Comparison of ENCODE assay signal across 22 mouse cellular contexts in genomic region chr2:28409566-28409965, GRCm38 (mm10). TPM values are rescaled to one million over a fixed set of nuclear protein-coding genes. Genes with fewer than 3 reads are reported as not detected.
DNase-seq lines count a peak whose midpoint lies in the region; ATAC-seq and TF ChIP-seq lines count a peak whose summit lies in the region.
"Had no signal": no experiment of that assay in that cellular context is flagged by ENCODE, and none has a peak within 500 bp of the region (broad histone marks: within the 10 kb centered on the region; RNA-seq: fewer than 3 reads in every experiment).

No protein-coding gene starts in this region.

- no peak overlapping the region for H3K4me2 ChIP-seq in forebrain, postnatal 0 days (ENCODE audit: low read depth)
- H3K4me2 ChIP-seq in forebrain, embryonic 11.5 days (ENCODE audit: low read depth, low read length, severe bottlenecking): no peak overlapping the region
- no peak overlapping the region for H3K4me2 ChIP-seq in midbrain, embryonic 15.5 days
- no peak overlapping the region for H3K4me2 ChIP-seq in midbrain, embryonic 11.5 days
- no peak overlapping the region for H3K4me2 ChIP-seq in hindbrain, embryonic 15.5 days
- H3K4me2 ChIP-seq: limb, embryonic 12.5 days; liver, embryonic 11.5 days had no signal

- H3K4me1 ChIP-seq in forebrain, postnatal 0 days (ENCODE audit: insufficient read depth): peaks cover 9% of the 10 kb centered on the region
- no peaks in the 10 kb centered on the region; the same call in 1 of the 2 replicates for H3K4me1 ChIP-seq in forebrain, embryonic 11.5 days (replicated peaks; ENCODE audit: control insufficient read depth, insufficient read depth, low read length)
- H3K4me1 ChIP-seq in midbrain, embryonic 15.5 days: peaks cover 11% of the 10 kb centered on the region
- no peaks in the 10 kb centered on the region for H3K4me1 ChIP-seq in midbrain, embryonic 11.5 days (ENCODE audit: control insufficient read depth, insufficient read depth, low read length)
- peaks cover 14% of the 10 kb centered on the region for H3K4me1 ChIP-seq in hindbrain, embryonic 15.5 days (replicated peaks)

- H3K27ac ChIP-seq in forebrain, postnatal 0 days (ENCODE audit: low read depth, low read length): peak overlapping the region; percentile 40; the same call in 1 of the 2 replicates
- H3K27ac ChIP-seq in forebrain, embryonic 11.5 days (ENCODE audit: low read depth, low read length): no peak overlapping the region
- H3K27ac ChIP-seq in midbrain, embryonic 15.5 days: peak overlapping the region; percentile 41
- no peak overlapping the region for H3K27ac ChIP-seq in midbrain, embryonic 11.5 days (ENCODE audit: low read depth, low read length)
- no peak overlapping the region; the same call in 1 of the 2 replicates for H3K27ac ChIP-seq in hindbrain, embryonic 15.5 days (replicated peaks)
- H3K27ac ChIP-seq: gastrocnemius, adult 2 months; limb, embryonic 12.5 days had no signal

- DNase-seq in forebrain, postnatal 0 days: peak; percentile 46
- DNase-seq in forebrain, embryonic 11.5 days (ENCODE audit: low spot score): no peak
- no peak for DNase-seq in midbrain, embryonic 11.5 days (ENCODE audit: low spot score, missing footprints)
- peak; percentile 72 for DNase-seq in retina, embryonic 14.5 days (ENCODE audit: low spot score)
- DNase-seq in adrenal gland, adult (ENCODE audit: inconsistent age in 2 of 2, low spot score in 1 of 2): no peak
- DNase-seq: cerebellum, adult 11-12 months; gastrocnemius, adult 2 months; kidney, adult 8-10 months; kidney, postnatal 10 days; liver, postnatal 0 days; lung, postnatal 10 days; right cerebral cortex, adult 18-20 months; right cerebral cortex, postnatal 4 days; thymus, postnatal 14 days had no signal

- no peak overlapping the region for H3K4me3 ChIP-seq in forebrain, postnatal 0 days (ENCODE audit: low read depth, low read length)
- no peak overlapping the region for H3K4me3 ChIP-seq in forebrain, embryonic 11.5 days (ENCODE audit: low read depth, low read length)
- no peak overlapping the region for H3K4me3 ChIP-seq in midbrain, embryonic 15.5 days
- no peak overlapping the region for H3K4me3 ChIP-seq in midbrain, embryonic 11.5 days (ENCODE audit: low read depth, low read length)
- H3K4me3 ChIP-seq in hindbrain, embryonic 15.5 days: no peak overlapping the region
- H3K4me3 ChIP-seq: gastrocnemius, adult 2 months; limb, embryonic 12.5 days had no signal

- H3K27me3 ChIP-seq in forebrain, postnatal 0 days (ENCODE audit: insufficient read depth, low read length): no peaks in the 10 kb centered on the region
- H3K27me3 ChIP-seq in forebrain, embryonic 11.5 days (ENCODE audit: control insufficient read depth, insufficient read depth, low read length): no peaks in the 10 kb centered on the region
- H3K27me3 ChIP-seq in midbrain, embryonic 15.5 days (replicated peaks): no peaks in the 10 kb centered on the region
- no peaks in the 10 kb centered on the region; the same call in 1 of the 2 replicates for H3K27me3 ChIP-seq in midbrain, embryonic 11.5 days (ENCODE audit: control insufficient read depth, insufficient read depth, low read length)
- H3K27me3 ChIP-seq in hindbrain, embryonic 15.5 days: no peaks in the 10 kb centered on the region
- H3K27me3 ChIP-seq: limb, embryonic 12.5 days had no signal

- H3K9ac ChIP-seq in forebrain, postnatal 0 days: no peak overlapping the region
- no peak overlapping the region for H3K9ac ChIP-seq in forebrain, embryonic 11.5 days (ENCODE audit: low read length)
- no peak overlapping the region for H3K9ac ChIP-seq in midbrain, embryonic 15.5 days
- H3K9ac ChIP-seq in midbrain, embryonic 11.5 days (ENCODE audit: low read length): no peak overlapping the region
- H3K9ac ChIP-seq in hindbrain, embryonic 15.5 days: no peak overlapping the region
- H3K9ac ChIP-seq: limb, embryonic 12.5 days; liver, postnatal 0 days had no signal

- ATAC-seq in forebrain, postnatal 0 days: peak; percentile 45; the same call in 1 of the 2 replicates
- ATAC-seq in forebrain, embryonic 11.5 days (replicated peaks; ENCODE audit: low FRiP score): no peak
- ATAC-seq in midbrain, embryonic 15.5 days (replicated peaks): no peak; the same call in 1 of the 2 replicates
- ATAC-seq in midbrain, embryonic 11.5 days (ENCODE audit: low FRiP score): no peak
- 0 out of 2 replicates have a peak, but pooled peaks have one; percentile 54 for ATAC-seq in hindbrain, embryonic 15.5 days (ENCODE audit: low FRiP score, low read depth)
- ATAC-seq: forebrain, embryonic 16.5 days; inflammation-experienced regulatory T-cells, adult 6 months; liver, postnatal 0 days had no signal

- 45% methylated on average over 3 of the region's 3 CpGs for WGBS in forebrain, postnatal 0 days
- 62% methylated on average over 3 of the region's 3 CpGs for WGBS in forebrain, embryonic 11.5 days
- 50% methylated on average over 3 of the region's 3 CpGs for WGBS in midbrain, embryonic 15.5 days
- WGBS in midbrain, embryonic 11.5 days: 68% methylated on average over 3 of the region's 3 CpGs
- WGBS in hindbrain, embryonic 15.5 days: 35% methylated on average over 3 of the region's 3 CpGs

- TF ChIP-seq CTCF in forebrain, postnatal 0 days (IDR thresholded peaks at IDR 0.05; ENCODE audit: low read depth): no peak

- no peaks in the 10 kb centered on the region for H3K36me3 ChIP-seq in forebrain, postnatal 0 days (ENCODE audit: insufficient read depth)
- H3K36me3 ChIP-seq in forebrain, embryonic 11.5 days (ENCODE audit: control insufficient read depth, insufficient read depth, low read length): no peaks in the 10 kb centered on the region
- H3K36me3 ChIP-seq in midbrain, embryonic 15.5 days (replicated peaks): no peaks in the 10 kb centered on the region
- H3K36me3 ChIP-seq in midbrain, embryonic 11.5 days (ENCODE audit: control insufficient read depth, insufficient read depth, low read length): no peaks in the 10 kb centered on the region
- H3K36me3 ChIP-seq in hindbrain, embryonic 15.5 days: no peaks in the 10 kb centered on the region
- H3K36me3 ChIP-seq: limb, embryonic 12.5 days had no signal

- H3K9me3 ChIP-seq in forebrain, postnatal 0 days (ENCODE audit: low read length): no peaks in the 10 kb centered on the region
- H3K9me3 ChIP-seq in forebrain, embryonic 11.5 days (ENCODE audit: control insufficient read depth, low read length): no peaks in the 10 kb centered on the region
- no peaks in the 10 kb centered on the region for H3K9me3 ChIP-seq in midbrain, embryonic 15.5 days
- no peaks in the 10 kb centered on the region for H3K9me3 ChIP-seq in midbrain, embryonic 11.5 days (ENCODE audit: control insufficient read depth, low read length)
- no peaks in the 10 kb centered on the region for H3K9me3 ChIP-seq in hindbrain, embryonic 15.5 days
- H3K9me3 ChIP-seq: limb, embryonic 12.5 days had no signal

RNA-seq across cellular contexts. Expression of gene Ppp1r26, which starts 37.0 kb away (rescaled TPM):
- 35.6 and 60.8 TPM in 2 replicates for total RNA-seq in forebrain, postnatal 0 days (2014; rRNA removed)
- polyA plus RNA-seq in forebrain, postnatal 0 days (2015; fragmentation: Nextera tagmentation; extraction: Ambion mirVana): 5.0 and 11.7 TPM in 2 replicates
- polyA plus RNA-seq in forebrain, embryonic 11.5 days (2014; fragmentation: Nextera tagmentation; extraction: Ambion mirVana): 7.4 and 7.8 TPM in 2 replicates
- polyA plus RNA-seq in midbrain, embryonic 15.5 days (2015; fragmentation: Nextera tagmentation; extraction: Ambion mirVana): 20.2 and 20.3 TPM in 2 replicates
- 2.9 and 3.2 TPM in 2 replicates for polyA plus RNA-seq in midbrain, embryonic 11.5 days (2014; fragmentation: Nextera tagmentation; extraction: Ambion mirVana)
- 16.3 and 17.4 TPM in 2 replicates for polyA plus RNA-seq in hindbrain, embryonic 15.5 days (2015; fragmentation: Nextera tagmentation; extraction: Ambion mirVana)
- polyA plus RNA-seq: inflammation-experienced regulatory T-cells, adult 6 months had no signal

RNA-seq across cellular contexts. Expression of gene 1700007K13Rik, which starts 56.6 kb away (rescaled TPM):
- total RNA-seq in forebrain, postnatal 0 days (2014; rRNA removed): 5.2 and 5.4 TPM in 2 replicates
- polyA plus RNA-seq in forebrain, postnatal 0 days (2015; fragmentation: Nextera tagmentation; extraction: Ambion mirVana): 5.2 and 8.5 TPM in 2 replicates
- 1.6 and 2.2 TPM in 2 replicates for polyA plus RNA-seq in forebrain, embryonic 11.5 days (2014; fragmentation: Nextera tagmentation; extraction: Ambion mirVana)
- 2.4 and 2.9 TPM in 2 replicates for polyA plus RNA-seq in midbrain, embryonic 15.5 days (2015; fragmentation: Nextera tagmentation; extraction: Ambion mirVana)
- 0.99 and 1.3 TPM in 2 replicates for polyA plus RNA-seq in midbrain, embryonic 11.5 days (2014; fragmentation: Nextera tagmentation; extraction: Ambion mirVana)
- 2.8 and 3.6 TPM in 2 replicates for polyA plus RNA-seq in hindbrain, embryonic 15.5 days (2015; fragmentation: Nextera tagmentation; extraction: Ambion mirVana)
- total RNA-seq: heart, postnatal 25 days had no signal
- polyA plus RNA-seq: heart, embryonic 14.5 days; liver, postnatal 0 days had no signal

RNA-seq across cellular contexts. Expression of gene Mrps2, which starts 58.3 kb away (rescaled TPM):
- total RNA-seq in forebrain, postnatal 0 days (2014; rRNA removed): 25.4 and 33.4 TPM in 2 replicates
- polyA plus RNA-seq in forebrain, postnatal 0 days (2015; fragmentation: Nextera tagmentation; extraction: Ambion mirVana): 39.8 and 42.6 TPM in 2 replicates
- polyA plus RNA-seq in forebrain, embryonic 11.5 days (2014; fragmentation: Nextera tagmentation; extraction: Ambion mirVana): 67.2 and 70.6 TPM in 2 replicates
- polyA plus RNA-seq in midbrain, embryonic 15.5 days (2015; fragmentation: Nextera tagmentation; extraction: Ambion mirVana): 49.7 and 51.4 TPM in 2 replicates
- 65.9 and 71.6 TPM in 2 replicates for polyA plus RNA-seq in midbrain, embryonic 11.5 days (2014; fragmentation: Nextera tagmentation; extraction: Ambion mirVana)
- polyA plus RNA-seq in hindbrain, embryonic 15.5 days (2015; fragmentation: Nextera tagmentation; extraction: Ambion mirVana): 49.2 and 51.0 TPM in 2 replicates

Comparison
In these comparisons a context has a peak if more than half of its experiments do, and no peak if none do; other contexts are left out.
1. ATAC-seq: peak in forebrain, postnatal 0 days (single experiment) and hindbrain, embryonic 15.5 days (single experiment); none in forebrain, embryonic 11.5 days (single experiment), midbrain, embryonic 15.5 days (single experiment) and midbrain, embryonic 11.5 days (single experiment).
2. DNase-seq: peak in forebrain, postnatal 0 days (single experiment) and retina, embryonic 14.5 days (single experiment); none in forebrain, embryonic 11.5 days (single experiment), midbrain, embryonic 11.5 days (single experiment) and adrenal gland, adult (0 of 2).
3. H3K27ac ChIP-seq: peak in forebrain, postnatal 0 days (single experiment) and midbrain, embryonic 15.5 days (single experiment); none in forebrain, embryonic 11.5 days (single experiment), midbrain, embryonic 11.5 days (single experiment) and hindbrain, embryonic 15.5 days (single experiment).